Mouse (Mus musculus) liver, embryonic 14.5 days (tissue): Measurements from ENCODE around the gene Rpain.

Experiments
- CTCF ChIP-seq: IDR thresholded peaks from 2 replicates; pipeline ENCODE4 v1.5.1; 2016; ENCODE audit warnings: antibody characterized with exemption, low read depth, control low read depth
- EP300 ChIP-seq: IDR thresholded peaks from 2 replicates; pipeline ENCODE4 v1.6.1; 2016; ENCODE audit warnings: antibody characterized with exemption, low read depth

- TF ChIP-seq CTCF (no peak), EP300 (no peak)
These were observed 48.6 kb downstream of the Rpain start for GRCm38 (mm10) chr11:71018416-71019200.
